ENCODE assay signal across 10 mouse cellular contexts in genomic region chr12:109454137-109454536, GRCm38 (mm10). TPM values are rescaled to one million over a fixed set of nuclear protein-coding genes. Genes with fewer than 3 reads are reported as not detected.
DNase-seq lines count a peak whose midpoint lies in the region; ATAC-seq lines count a peak whose summit lies in the region.
"Had no signal": no experiment of that assay in that cellular context is flagged by ENCODE, and none has a peak within 500 bp of the region (broad histone marks: within the 10 kb centered on the region; RNA-seq: fewer than 3 reads in every experiment).

No protein-coding gene starts in this region.

- H3K4me2 ChIP-seq in kidney, embryonic 15.5 days, result peak overlapping the region; percentile 90
- peak overlapping the region; percentile 89; the same call in 1 of the 2 replicates for H3K4me2 ChIP-seq in forebrain, embryonic 14.5 days (ENCODE audit: low read length)
- H3K4me2 ChIP-seq in limb, embryonic 13.5 days (replicated peaks), result peak overlapping the region; percentile 83
- H3K4me2 ChIP-seq in neural tube, embryonic 14.5 days (ENCODE audit: low read depth, low read length), result peak overlapping the region; percentile 89

- H3K27ac ChIP-seq in kidney, embryonic 15.5 days, result no peak overlapping the region
- H3K27ac ChIP-seq in forebrain, embryonic 14.5 days (ENCODE audit: low read depth, low read length), result no peak overlapping the region
- peak overlapping the region; percentile 39 for H3K27ac ChIP-seq in limb, embryonic 13.5 days
- no peak overlapping the region for H3K27ac ChIP-seq in neural tube, embryonic 14.5 days (ENCODE audit: low read depth, low read length)

- ATAC-seq in kidney, embryonic 15.5 days (replicated peaks; ENCODE audit: low FRiP score), result no peak
- no peak for ATAC-seq in forebrain, embryonic 14.5 days
- ATAC-seq in limb, embryonic 13.5 days (ENCODE audit: low FRiP score, low read depth), result no peak
- ATAC-seq in neural tube, embryonic 14.5 days (ENCODE audit: low read depth), result no peak

- H3K27me3 ChIP-seq in kidney, embryonic 15.5 days, result peaks cover 87% of the 10 kb centered on the region
- peaks cover 46% of the 10 kb centered on the region for H3K27me3 ChIP-seq in forebrain, embryonic 14.5 days (replicated peaks; ENCODE audit: control insufficient read depth, insufficient read depth, low read length)
- peaks cover 82% of the 10 kb centered on the region for H3K27me3 ChIP-seq in limb, embryonic 13.5 days
- H3K27me3 ChIP-seq in neural tube, embryonic 14.5 days (ENCODE audit: control insufficient read depth, insufficient read depth, low read length), result peaks cover 8% of the 10 kb centered on the region

- no peak overlapping the region for H3K9ac ChIP-seq in kidney, embryonic 15.5 days
- peak overlapping the region; percentile 67 for H3K9ac ChIP-seq in forebrain, embryonic 14.5 days (ENCODE audit: low read length)
- H3K9ac ChIP-seq in limb, embryonic 13.5 days, result peak overlapping the region; percentile 76
- H3K9ac ChIP-seq in neural tube, embryonic 14.5 days (replicated peaks; ENCODE audit: low read depth, low read length), result 0 out of 2 replicates have a peak overlapping the region, but pooled peaks have one; percentile 53

- H3K4me3 ChIP-seq in kidney, embryonic 15.5 days (replicated peaks), result peak overlapping the region; percentile 46
- H3K4me3 ChIP-seq in forebrain, embryonic 14.5 days (ENCODE audit: low read depth, low read length), result peak overlapping the region; percentile 43
- H3K4me3 ChIP-seq in limb, embryonic 13.5 days, result peak overlapping the region; percentile 55
- peak overlapping the region; percentile 41; the same call in 1 of the 2 replicates for H3K4me3 ChIP-seq in neural tube, embryonic 14.5 days (ENCODE audit: low read depth, low read length)

- H3K4me1 ChIP-seq in kidney, embryonic 15.5 days, result peaks cover 47% of the 10 kb centered on the region
- peaks cover 40% of the 10 kb centered on the region for H3K4me1 ChIP-seq in forebrain, embryonic 14.5 days (ENCODE audit: control insufficient read depth, insufficient read depth, low read length)
- peaks cover 65% of the 10 kb centered on the region for H3K4me1 ChIP-seq in limb, embryonic 13.5 days
- peaks cover 42% of the 10 kb centered on the region for H3K4me1 ChIP-seq in neural tube, embryonic 14.5 days (ENCODE audit: control insufficient read depth, insufficient read depth, low read length)

- WGBS in kidney, embryonic 15.5 days, result 16% methylated on average over 13 of the region's 13 CpGs
- WGBS in forebrain, embryonic 14.5 days, result 10% methylated on average over 13 of the region's 13 CpGs
- WGBS in limb, embryonic 13.5 days, result 11% methylated on average over 13 of the region's 13 CpGs
- WGBS in neural tube, embryonic 14.5 days, result 8% methylated on average over 13 of the region's 13 CpGs

- H3K36me3 ChIP-seq in kidney, embryonic 15.5 days, result no peaks in the 10 kb centered on the region
- H3K36me3 ChIP-seq in forebrain, embryonic 14.5 days (ENCODE audit: control insufficient read depth, insufficient read depth, low read length), result no peaks in the 10 kb centered on the region
- H3K36me3 ChIP-seq in limb, embryonic 13.5 days, result no peaks in the 10 kb centered on the region; the same call in 1 of the 2 replicates
- no peaks in the 10 kb centered on the region for H3K36me3 ChIP-seq in neural tube, embryonic 14.5 days (ENCODE audit: control insufficient read depth, insufficient read depth, low read length)

- no peak for DNase-seq in kidney, adult 8-10 months
- DNase-seq in forebrain, embryonic 14.5 days (ENCODE audit: low spot score), result no peak
- no peak for DNase-seq in layer of hippocampus, postnatal 14 days (ENCODE audit: low spot score in 2 of 2)
- no peak for DNase-seq in natural killer cell, adult 2 months (ENCODE audit: low spot score in 2 of 2)
- DNase-seq in frontal cortex, postnatal 14 days (ENCODE audit: low spot score in 2 of 2), result no peak
- DNase-seq: adrenal gland, adult 8-10 months had no signal

- no peaks in the 10 kb centered on the region for H3K9me3 ChIP-seq in kidney, embryonic 15.5 days (replicated peaks)
- no peaks in the 10 kb centered on the region for H3K9me3 ChIP-seq in forebrain, embryonic 14.5 days (replicated peaks; ENCODE audit: control insufficient read depth, low read length)
- no peaks in the 10 kb centered on the region for H3K9me3 ChIP-seq in limb, embryonic 13.5 days
- H3K9me3 ChIP-seq in neural tube, embryonic 14.5 days (ENCODE audit: control insufficient read depth, low read length), result no peaks in the 10 kb centered on the region

RNA-seq across cellular contexts. Expression of gene Dlk1, which starts 1.5 kb away (rescaled TPM):
- polyA plus RNA-seq in kidney, embryonic 15.5 days (2015; fragmentation: Nextera tagmentation; extraction: Ambion mirVana), result 116 and 182 TPM in 2 replicates
- polyA plus RNA-seq in forebrain, embryonic 14.5 days (2014; fragmentation: Nextera tagmentation; extraction: Ambion mirVana), result 57.9 and 61.8 TPM in 2 replicates
- polyA plus RNA-seq in limb, embryonic 13.5 days (2015; fragmentation: Nextera tagmentation; extraction: Ambion mirVana), result 367 and 395 TPM in 2 replicates
- 46.9 and 55.7 TPM in 2 replicates for polyA plus RNA-seq in neural tube, embryonic 14.5 days (2014; fragmentation: Nextera tagmentation; extraction: Ambion mirVana)
- total RNA-seq in layer of hippocampus, postnatal 14 days (2021), result 1 to 10 TPM; 1.9 to 2.3 TPM
- total RNA-seq: neutrophil, adult 5-6 weeks had no signal
